Mouse (Mus musculus): Measurements from ENCODE around the gene Rdh11. TPM values are rescaled to one million over a fixed set of nuclear protein-coding genes. Genes with fewer than 3 reads are reported as not detected.

The Rdh11 gene
- polyA plus RNA-seq, 1 experiment from 2014 or later = 8.0 TPM

DNA sequence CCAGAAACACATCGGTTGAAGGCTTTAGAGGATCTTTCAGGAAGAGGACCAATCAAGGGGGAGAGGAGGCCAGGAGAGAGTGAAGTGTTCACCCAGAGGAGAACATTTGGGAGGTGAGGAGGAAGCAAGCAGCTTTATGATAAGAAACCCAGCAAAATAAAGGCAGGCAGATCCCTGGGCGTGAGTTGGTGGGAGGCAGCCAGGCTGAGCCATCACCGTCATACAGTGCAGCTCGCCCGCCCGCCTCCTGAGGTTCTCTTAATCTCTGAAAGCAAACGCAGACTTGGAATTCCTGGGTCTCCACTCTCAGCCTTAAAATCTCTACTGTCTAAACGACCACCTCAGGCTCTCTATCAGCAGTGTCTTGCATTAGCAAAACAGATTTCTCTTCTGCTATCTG lies 57.4 kb downstream of the Rdh11 start:
- no peak for ATAC-seq

DNA sequence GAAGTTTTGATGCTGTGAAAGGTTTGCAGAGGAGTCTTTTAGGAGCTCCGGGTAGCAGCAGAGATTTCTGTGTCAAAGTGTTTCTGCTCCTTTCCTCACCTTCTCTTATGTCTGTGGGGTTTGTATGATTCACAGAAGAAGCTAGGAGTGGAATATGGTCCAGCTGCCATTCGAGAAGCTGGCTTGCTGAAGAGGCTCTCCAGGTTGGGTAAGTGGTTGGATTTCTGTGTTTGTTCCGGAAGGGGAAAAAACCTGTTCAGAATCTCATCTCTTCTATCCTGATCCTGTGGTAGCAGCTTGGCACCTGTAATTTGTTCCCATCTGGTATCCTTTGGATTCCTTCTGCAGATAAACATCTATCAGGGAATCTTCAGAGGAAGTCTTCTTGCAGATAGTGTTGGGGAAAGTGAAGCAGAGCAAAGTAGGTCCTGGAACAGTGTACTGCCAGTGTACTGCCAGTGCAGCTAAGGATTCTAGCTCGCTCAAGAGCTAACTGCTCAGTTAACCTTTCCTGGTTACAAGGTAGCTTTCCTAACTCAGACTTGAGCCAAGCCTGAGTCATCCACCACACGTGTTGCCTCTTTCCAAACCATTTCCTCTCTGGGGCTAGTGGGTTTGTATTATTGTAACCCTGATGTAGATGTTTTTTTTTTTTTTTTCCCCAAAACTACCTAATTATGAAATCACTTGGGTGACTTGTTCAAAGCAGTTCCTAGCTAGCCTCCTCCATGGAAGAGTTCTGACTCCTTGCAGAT lies 60.2 kb downstream of the Rdh11 start:
- H3K27ac ChIP-seq (ENCODE audit: low read depth) = no peak overlapping the region
- ATAC-seq = no peak
- peaks cover 30% of the 10 kb centered on the region for H3K27me3 ChIP-seq (ENCODE audit: insufficient read depth, low read length)
- no peaks in the 10 kb centered on the region for H3K9me3 ChIP-seq (ENCODE audit: low read length)
- no peak for DNase-seq
- H3K4me3 ChIP-seq (ENCODE audit: low read depth, low read length) = peak overlapping the region; percentile 35
- peak overlapping the region; percentile 62 for H3K4me2 ChIP-seq (ENCODE audit: low read depth, low read length)
- peaks cover 8% of the 10 kb centered on the region for H3K4me1 ChIP-seq (ENCODE audit: insufficient read depth)
- WGBS (ENCODE audit: insufficient replicate concordance) = 27% methylated on average over 5 of the region's 5 CpGs
- TF ChIP-seq CTCF (IDR thresholded peaks at IDR 0.05; ENCODE audit: low read depth) (no peak), EP300 (IDR thresholded peaks at IDR 0.05; ENCODE audit: low read depth) (no peak)
- H3K9ac ChIP-seq (replicated peaks) = no peak overlapping the region
- no peaks in the 10 kb centered on the region for H3K36me3 ChIP-seq (replicated peaks; ENCODE audit: insufficient read depth, low read length)

More for the DNA sequence above, 57.4 kb downstream of the Rdh11 start:
- Histone ChIP-seq H3K27me3 (ENCODE audit: insufficient read depth, low read length) (peaks cover 27% of the 10 kb centered on the region), H3K4me3 (ENCODE audit: low read depth, low read length) (no peak overlapping the region), H3K4me2 (ENCODE audit: low read depth, low read length) (no peak overlapping the region), H3K9ac (replicated peaks) (no peak overlapping the region), H3K36me3 (replicated peaks; ENCODE audit: insufficient read depth, low read length) (no peaks in the 10 kb centered on the region), H3K4me1 (ENCODE audit: insufficient read depth) (peaks cover 8% of the 10 kb centered on the region), H3K27ac (ENCODE audit: low read depth) (no peak overlapping the region), H3K9me3 (ENCODE audit: low read length) (no peaks in the 10 kb centered on the region)
- DNase-seq = no peak
- WGBS (ENCODE audit: insufficient replicate concordance) = 34% methylated on average over 8 of the region's 8 CpGs
- TF ChIP-seq EP300 (IDR thresholded peaks at IDR 0.05; ENCODE audit: low read depth) (no peak), CTCF (IDR thresholded peaks at IDR 0.05; ENCODE audit: low read depth) (no peak)

DNA sequence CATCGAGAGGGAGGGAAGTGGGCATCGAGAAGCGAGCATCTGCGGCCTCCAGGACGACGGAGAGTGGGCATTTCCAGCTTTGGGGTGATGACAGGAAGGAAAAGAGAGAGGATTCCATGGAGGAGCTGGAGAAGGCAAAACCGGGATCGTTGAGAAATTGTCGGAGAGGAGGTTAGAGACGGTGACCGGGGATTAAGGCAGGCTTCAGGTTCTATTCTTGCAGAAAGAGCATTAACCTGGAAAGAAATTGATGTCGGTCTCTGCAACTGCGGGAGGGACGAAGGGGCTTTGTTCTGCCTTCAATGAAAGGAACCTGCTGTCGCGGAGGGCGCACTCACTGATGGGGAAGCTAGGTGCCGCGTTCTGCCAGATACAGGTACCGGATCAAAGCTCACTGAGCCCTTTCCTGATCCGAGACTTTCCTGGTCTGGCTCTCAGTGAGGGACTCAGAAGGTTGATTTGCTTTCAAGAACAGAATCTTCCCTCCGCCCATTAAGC lies 60.9 kb downstream of the Rdh11 start:
- H3K9ac ChIP-seq (replicated peaks) = no peak overlapping the region
- ATAC-seq (no peak), DNase-seq (no peak)
- H3K27ac ChIP-seq (ENCODE audit: low read depth) = no peak overlapping the region
- peaks cover 8% of the 10 kb centered on the region for H3K4me1 ChIP-seq (ENCODE audit: insufficient read depth)
- no peak for TF ChIP-seq CTCF (IDR thresholded peaks at IDR 0.05; ENCODE audit: low read depth)
- 1% methylated on average over 22 of the region's 22 CpGs for WGBS (ENCODE audit: insufficient replicate concordance)
- H3K4me2 ChIP-seq (ENCODE audit: low read depth, low read length) = peak overlapping the region; percentile 62
- H3K4me3 ChIP-seq (ENCODE audit: low read depth, low read length) = peak overlapping the region; percentile 35
- no peaks in the 10 kb centered on the region for H3K36me3 ChIP-seq (replicated peaks; ENCODE audit: insufficient read depth, low read length)
- no peaks in the 10 kb centered on the region for H3K9me3 ChIP-seq (ENCODE audit: low read length)
- peaks cover 30% of the 10 kb centered on the region for H3K27me3 ChIP-seq (ENCODE audit: insufficient read depth, low read length)

DNA sequence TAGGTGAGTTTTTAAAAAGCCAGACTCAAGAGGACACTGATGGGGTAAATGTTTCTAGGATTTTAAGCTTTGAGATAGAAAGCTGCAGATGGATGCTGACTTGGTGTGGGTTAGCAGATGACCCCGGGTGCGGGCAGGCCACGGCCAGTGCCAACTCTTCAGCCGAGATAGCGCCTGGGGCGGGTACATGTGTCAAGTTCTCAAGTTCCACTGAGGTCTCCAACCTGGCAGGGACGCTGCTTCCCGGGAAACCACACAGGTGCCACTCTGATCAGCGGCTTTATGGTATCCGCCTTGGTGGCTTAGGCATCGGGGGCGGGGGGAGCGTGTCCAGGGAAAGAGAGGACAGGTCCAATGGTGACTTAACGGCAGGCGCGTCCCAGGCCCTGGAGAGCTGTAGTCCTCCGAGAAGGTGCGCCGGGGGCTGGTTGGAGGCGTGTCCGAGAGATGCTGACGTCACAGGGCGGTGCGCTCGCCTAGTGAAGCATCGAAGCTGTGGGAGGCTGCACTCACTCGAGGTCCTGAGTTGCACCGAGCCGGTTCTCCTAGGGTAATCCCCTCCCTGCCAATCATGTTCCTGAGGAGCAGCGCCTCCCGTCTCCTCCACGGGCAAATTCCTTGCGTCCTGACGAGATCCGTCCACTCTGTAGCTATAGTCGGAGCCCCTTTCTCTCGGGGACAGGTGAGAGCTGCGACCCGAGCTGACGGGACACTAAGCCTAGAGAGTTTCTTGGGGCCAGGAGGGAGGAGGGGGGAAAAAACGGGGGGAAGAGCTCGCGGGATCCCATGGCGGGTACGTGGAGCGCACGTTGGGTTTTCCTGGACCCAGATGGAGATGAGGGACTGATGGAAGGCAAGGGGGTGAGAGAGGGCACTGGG lies 61.6 kb downstream of the Rdh11 start, which contains the start of gene Arg2:
Gene Arg2 (plus strand): TSS at position 479 of the 879 bp plus-strand sequence.
- 2% methylated on average over 45 of the region's 47 CpGs for WGBS (ENCODE audit: insufficient replicate concordance)
- Histone ChIP-seq H3K4me2 (ENCODE audit: low read depth, low read length) (peak within 1 kb of the TSS; percentile 62), H3K4me3 (ENCODE audit: low read depth, low read length) (peak within 1 kb of the TSS; percentile 35), H3K27ac (ENCODE audit: low read depth) (no peak within 1 kb of the TSS), H3K36me3 (replicated peaks; ENCODE audit: insufficient read depth, low read length) (no peaks in the 10 kb centered on the region), H3K4me1 (ENCODE audit: insufficient read depth) (peaks cover 8% of the 10 kb centered on the region), H3K9me3 (ENCODE audit: low read length) (no peaks in the 10 kb centered on the region), H3K27me3 (ENCODE audit: insufficient read depth, low read length) (peaks cover 30% of the 10 kb centered on the region), H3K9ac (replicated peaks) (no peak within 1 kb of the TSS)
- TF ChIP-seq CTCF (IDR thresholded peaks at IDR 0.05; ENCODE audit: low read depth) = no peak
- no peak for TF ChIP-seq EP300 (IDR thresholded peaks at IDR 0.05; ENCODE audit: low read depth)
- peak; percentile 77 for DNase-seq
- 0 out of 2 replicates have a peak, but pooled peaks have one; percentile 31 for ATAC-seq

Other genes with a start within 250 kb of the Rdh11 start
- 2.9 and 3.6 TPM in 2 replicates for gene Tmem229b, start 184.7 kb downstream of the Rdh11 start, polyA plus RNA-seq (2015; fragmentation: Nextera tagmentation; extraction: Ambion mirVana)
- 0.22 and 0.26 TPM in 2 replicates for gene Plekhh1, start 163.1 kb downstream of the Rdh11 start, polyA plus RNA-seq (2015; fragmentation: Nextera tagmentation; extraction: Ambion mirVana)
- gene Pigh, start 102.6 kb downstream of the Rdh11 start, polyA plus RNA-seq (2015; fragmentation: Nextera tagmentation; extraction: Ambion mirVana) = 4.6 and 4.9 TPM in 2 replicates
- gene Arg2, start 61.5 kb downstream of the Rdh11 start, polyA plus RNA-seq (2015; fragmentation: Nextera tagmentation; extraction: Ambion mirVana) = 0.92 and 1.3 TPM in 2 replicates
- gene Vti1b, start 19.6 kb downstream of the Rdh11 start, polyA plus RNA-seq (2015; fragmentation: Nextera tagmentation; extraction: Ambion mirVana) = 40.9 and 43.5 TPM in 2 replicates
- 1.6 and 1.8 TPM in 2 replicates for gene Rdh12, start 16.6 kb upstream of the Rdh11 start, polyA plus RNA-seq (2015; fragmentation: Nextera tagmentation; extraction: Ambion mirVana)
- 4.2 and 4.8 TPM in 2 replicates for gene Zfyve26, start 104.0 kb upstream of the Rdh11 start, polyA plus RNA-seq (2015; fragmentation: Nextera tagmentation; extraction: Ambion mirVana)
- gene Rad51b, start 105.0 kb upstream of the Rdh11 start, polyA plus RNA-seq (2015; fragmentation: Nextera tagmentation; extraction: Ambion mirVana) = 2.5 TPM in 2 replicates

Data from liver, postnatal 0 days (tissue).